Mouse (Mus musculus) splenic B cell, adult 2 months (primary cell): ENCODE results near the gene Ecsit.
A peak's percentile ranks its signal among the peaks of the same experiment; 100 is the strongest.

ENCODE experiments used
- DNase-seq: peaks from one replicate; pipeline ENCODE4 v3.0.0-alpha.2; 2011; ENCODE audit warnings: low read depth, low spot score
- H3K27me3 ChIP-seq: 2 replicates; pipeline ENCODE4 v1.6.1; 2012; ENCODE audit warnings: mild to moderate bottlenecking, low read length, moderate library complexity, mixed read lengths; ENCODE audit not compliant: control insufficient read depth, poor library complexity, insufficient read depth, severe bottlenecking
- H3K36me3 ChIP-seq: 2 replicates; pipeline ENCODE4 v1.6.1; 2012; ENCODE audit warnings: mild to moderate bottlenecking, low read length, moderate library complexity, mixed read lengths; ENCODE audit not compliant: control insufficient read depth, poor library complexity, insufficient read depth, severe bottlenecking

Ecsit gene

DNA sequence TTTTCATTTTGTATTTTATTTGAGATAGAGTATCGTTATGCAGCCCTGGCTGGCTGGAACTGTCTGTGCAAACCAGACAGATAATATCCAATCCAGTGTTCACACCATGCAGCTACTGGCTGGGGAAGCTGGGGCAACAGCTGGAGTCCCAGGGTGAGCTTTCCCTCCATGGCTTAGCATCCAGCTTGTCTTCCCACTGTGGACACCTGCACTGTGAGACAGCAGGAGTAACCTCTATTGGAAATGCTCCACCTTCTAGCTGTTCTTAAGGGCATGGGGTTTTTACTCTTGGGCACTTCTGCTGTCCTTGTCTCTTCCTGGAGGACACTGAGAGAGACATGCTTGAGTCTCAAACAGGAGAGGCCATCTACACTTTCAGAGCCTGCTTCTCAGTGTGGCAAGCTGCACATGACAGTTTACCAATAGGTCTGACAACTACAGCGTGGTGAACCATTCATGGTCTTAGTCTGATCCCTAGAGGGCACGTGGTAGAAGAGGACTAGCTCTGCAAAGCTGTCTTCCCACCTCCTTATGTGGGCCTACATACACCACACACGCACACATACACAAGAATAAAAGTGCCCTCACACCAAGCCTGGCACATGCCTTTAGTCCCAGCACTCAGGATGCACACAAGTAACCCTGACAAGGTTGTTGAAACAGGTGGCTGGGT is 15.2 kb downstream of the Ecsit start:
- DNase-seq = no peak
- no peaks in the 10 kb centered on the region for H3K27me3 ChIP-seq
- H3K36me3 ChIP-seq = 0 out of 2 replicates have a peak, but pooled peaks cover 2% of the 10 kb centered on the region

DNA sequence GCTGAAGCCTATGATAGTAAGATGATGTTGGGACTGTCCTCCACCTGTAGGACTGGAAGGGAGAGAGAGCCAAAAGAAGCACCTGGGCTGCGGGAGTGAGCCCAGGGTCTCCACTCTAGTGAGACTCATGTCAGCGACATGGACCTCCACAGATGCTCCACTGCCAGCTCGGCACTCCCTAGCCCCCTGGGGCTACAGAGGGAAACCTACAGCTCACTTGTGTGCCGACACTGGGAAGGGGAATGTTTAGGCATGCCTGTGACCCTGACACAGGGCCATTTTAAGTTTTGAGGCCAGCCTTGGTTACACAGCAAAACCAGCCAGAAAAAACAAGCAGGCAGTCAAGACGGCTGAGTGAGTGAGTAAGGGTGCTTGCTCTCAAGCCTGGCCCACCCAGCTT is 18.0 kb downstream of the Ecsit start:
- H3K36me3 ChIP-seq = peaks cover 4% of the 10 kb centered on the region; the same call in 1 of the 2 replicates
- DNase-seq = no peak
- H3K27me3 ChIP-seq = no peaks in the 10 kb centered on the region

DNA sequence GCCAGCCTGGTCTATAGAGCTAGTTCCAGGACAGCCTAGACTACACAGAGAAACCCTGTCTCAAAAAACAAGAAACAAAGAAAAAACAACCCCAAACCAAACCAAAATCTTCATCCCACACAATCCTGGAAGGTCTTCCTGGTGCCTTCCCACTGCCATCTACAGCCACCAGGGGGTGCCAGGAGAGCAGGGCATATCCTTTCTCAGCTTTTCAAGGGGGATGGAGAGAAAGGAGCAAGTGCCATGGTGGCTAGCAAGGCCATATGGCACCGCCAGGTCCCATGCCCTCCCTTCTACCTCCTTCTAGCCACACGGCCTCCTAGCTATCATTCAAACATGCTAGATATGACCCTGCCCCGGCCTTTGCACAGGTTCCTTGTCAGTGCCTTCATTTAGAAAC is 18.8 kb downstream of the Ecsit start:
- peak; percentile 76 for DNase-seq
- H3K36me3 ChIP-seq = peaks cover 6% of the 10 kb centered on the region; the same call in 1 of the 2 replicates
- H3K27me3 ChIP-seq = no peaks in the 10 kb centered on the region

DNA sequence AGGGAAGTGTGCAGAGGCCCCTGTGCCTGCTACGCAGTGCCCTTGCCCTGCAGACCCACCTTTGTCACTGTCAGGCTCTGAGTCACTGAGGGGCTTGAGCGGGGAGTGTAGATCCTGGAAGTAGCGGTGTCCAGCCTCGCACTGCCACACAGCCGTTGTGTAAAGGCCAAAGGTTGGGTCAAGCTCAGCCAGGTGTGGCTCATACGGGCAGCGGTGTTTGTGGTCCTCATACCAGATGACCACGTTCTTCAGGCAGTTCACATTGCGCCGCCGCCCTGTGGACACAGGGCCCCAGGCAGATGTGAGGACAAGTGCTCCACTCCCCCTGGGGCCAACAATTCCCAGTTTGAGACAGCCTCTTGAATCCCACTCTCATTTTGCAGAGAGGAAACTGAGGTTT is 19.6 kb downstream of the Ecsit start:
- DNase-seq = no peak

DNA sequence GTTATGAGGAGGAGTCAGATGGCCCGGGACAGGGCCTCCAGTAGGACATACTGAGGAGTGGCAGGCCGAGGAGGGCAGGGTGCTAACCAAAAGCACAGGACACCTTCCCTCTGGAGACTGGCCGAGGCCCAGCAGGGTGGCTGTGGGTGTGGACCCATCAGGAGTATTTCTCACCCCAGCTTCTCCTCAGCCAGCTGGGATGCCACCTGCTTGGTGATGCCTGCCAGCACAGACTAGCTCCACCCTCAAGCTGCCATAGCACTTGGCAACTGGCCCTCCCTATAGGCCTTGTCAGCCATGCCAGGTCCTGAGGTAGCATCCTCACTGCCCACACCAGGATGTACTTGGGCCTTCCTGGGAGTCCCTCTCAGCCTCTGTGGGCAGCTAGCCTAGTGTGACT is 20.9 kb downstream of the Ecsit start:
- Histone ChIP-seq H3K36me3 (peaks cover 6% of the 10 kb centered on the region; the same call in 1 of the 2 replicates), H3K27me3 (no peaks in the 10 kb centered on the region)
- DNase-seq = no peak

More for the DNA sequence above, 19.6 kb downstream of the Ecsit start:
- peaks cover 6% of the 10 kb centered on the region; the same call in 1 of the 2 replicates for H3K36me3 ChIP-seq
- H3K27me3 ChIP-seq = no peaks in the 10 kb centered on the region

DNA sequence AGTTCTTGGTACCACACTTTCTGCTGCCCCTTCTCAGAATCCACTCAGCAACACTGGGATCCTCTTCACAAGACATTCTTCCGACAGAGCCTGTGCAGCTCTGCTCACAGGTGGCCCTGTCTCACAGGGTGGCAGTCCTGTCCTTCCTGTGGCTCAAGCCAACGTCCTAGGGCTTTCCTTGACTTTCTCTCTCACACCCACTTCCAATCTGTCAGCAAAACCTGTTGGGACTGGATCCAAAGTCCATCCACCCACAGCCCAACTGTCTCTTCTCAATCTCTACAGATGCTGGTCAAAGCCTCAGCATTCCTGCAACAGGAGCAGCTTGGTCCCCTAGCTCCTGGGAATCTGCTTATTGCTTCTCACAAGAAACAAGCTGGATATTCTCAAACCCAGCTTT is 23.9 kb downstream of the Ecsit start:
- DNase-seq = no peak
- Histone ChIP-seq H3K27me3 (no peaks in the 10 kb centered on the region), H3K36me3 (peaks cover 6% of the 10 kb centered on the region)

DNA sequence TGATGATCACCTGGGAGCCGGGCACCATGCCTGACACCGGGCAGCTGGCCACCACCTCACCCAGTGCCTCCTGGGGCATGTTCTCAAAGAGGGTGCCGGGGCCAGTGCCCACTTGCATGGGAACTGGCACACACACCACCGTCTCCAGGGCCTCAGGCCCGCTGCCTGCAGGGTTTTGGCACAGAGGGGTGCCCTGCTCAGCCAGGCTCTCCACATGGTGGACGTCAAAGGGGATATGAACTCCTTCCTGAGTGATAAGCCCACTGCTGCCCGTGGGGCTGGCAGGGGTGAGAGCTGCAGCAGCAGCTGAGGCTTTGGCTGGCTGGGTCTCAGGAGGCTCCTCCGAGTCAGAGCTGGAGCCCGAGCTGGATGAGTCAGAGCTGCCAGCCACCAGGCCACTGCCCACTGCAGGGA is 27.2 kb downstream of the Ecsit start:
- H3K36me3 ChIP-seq = peaks cover 2% of the 10 kb centered on the region
- no peak for DNase-seq
- no peaks in the 10 kb centered on the region for H3K27me3 ChIP-seq

DNA sequence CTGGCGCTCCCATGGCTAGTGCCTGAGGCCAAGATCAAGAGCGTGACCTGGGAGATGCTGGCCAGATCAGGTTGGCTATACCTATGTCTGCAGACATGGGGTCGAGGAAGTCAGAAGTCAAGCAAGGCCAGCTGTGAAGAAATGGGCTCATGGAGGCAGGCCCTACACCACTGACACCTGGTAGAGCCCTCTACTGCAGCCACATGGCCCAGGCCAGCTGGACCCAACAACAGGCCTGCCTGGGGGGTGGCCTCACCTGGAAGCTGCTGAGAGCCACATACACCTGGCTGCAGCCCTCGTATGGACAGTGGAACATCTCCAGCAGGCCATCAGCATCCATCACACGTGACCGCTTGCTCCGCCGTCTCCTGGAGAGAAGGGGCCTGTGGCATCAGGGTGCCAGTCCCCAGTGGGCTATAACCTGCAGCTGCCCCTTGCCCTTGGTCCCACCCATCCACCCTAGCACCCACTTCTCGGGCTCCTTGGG is 28.2 kb downstream of the Ecsit start:
- H3K36me3 ChIP-seq = peaks cover 2% of the 10 kb centered on the region
- no peak for DNase-seq
- no peaks in the 10 kb centered on the region for H3K27me3 ChIP-seq

DNA sequence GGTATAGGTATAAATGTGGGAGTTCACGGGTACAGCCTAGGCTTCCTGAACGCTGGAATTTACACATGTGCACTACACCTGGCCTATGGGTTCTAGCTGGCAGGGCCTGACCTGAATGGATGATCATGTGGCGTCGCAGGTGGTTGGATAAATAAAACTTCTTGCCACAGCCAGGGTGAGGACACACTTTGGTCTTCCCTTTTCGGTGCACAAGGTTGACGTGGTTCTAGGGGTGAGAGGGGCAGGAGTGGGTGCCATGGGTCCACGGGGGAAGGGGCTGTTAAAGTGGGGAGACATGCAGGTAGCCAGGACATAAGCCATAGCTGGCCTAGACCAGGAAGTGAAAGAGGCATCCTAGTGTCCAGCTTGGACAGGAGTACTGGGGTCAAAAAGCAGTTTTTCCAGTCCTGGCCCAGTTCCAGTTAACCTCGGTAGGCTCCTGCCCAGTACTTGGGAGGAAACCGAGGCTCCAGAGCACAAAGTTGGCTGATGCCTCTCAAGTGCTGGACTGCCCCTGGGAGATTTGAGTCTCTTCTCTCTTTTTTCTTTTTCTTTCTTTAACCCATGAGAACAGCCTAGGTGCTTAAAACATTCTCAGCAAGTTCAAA is 28.8 kb downstream of the Ecsit start:
- Histone ChIP-seq H3K27me3 (no peaks in the 10 kb centered on the region), H3K36me3 (no peaks in the 10 kb centered on the region; the same call in 1 of the 2 replicates)
- no peak for DNase-seq

DNA sequence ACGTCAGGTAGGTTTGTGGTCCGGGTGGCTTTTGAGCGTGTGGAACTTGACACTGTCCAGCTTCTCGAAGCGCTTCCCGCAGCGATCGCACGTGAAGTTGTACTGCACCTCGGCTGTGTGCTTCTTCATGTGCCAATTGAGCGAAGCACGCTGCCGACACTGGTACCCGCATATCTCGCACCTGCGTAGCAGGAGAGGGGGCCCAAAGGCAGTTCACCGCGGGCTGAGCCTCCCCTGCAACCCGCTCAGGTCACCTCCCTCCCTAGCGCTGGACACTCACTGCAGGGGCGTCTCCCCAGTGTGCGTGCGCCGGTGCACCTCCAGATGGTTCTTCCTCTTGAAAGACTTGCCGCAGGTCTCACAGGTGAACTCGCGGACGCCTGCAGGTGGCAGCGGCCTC is 29.5 kb downstream of the Ecsit start:
- no peaks in the 10 kb centered on the region; the same call in 1 of the 2 replicates for H3K36me3 ChIP-seq
- no peak for DNase-seq
- no peaks in the 10 kb centered on the region for H3K27me3 ChIP-seq

DNA sequence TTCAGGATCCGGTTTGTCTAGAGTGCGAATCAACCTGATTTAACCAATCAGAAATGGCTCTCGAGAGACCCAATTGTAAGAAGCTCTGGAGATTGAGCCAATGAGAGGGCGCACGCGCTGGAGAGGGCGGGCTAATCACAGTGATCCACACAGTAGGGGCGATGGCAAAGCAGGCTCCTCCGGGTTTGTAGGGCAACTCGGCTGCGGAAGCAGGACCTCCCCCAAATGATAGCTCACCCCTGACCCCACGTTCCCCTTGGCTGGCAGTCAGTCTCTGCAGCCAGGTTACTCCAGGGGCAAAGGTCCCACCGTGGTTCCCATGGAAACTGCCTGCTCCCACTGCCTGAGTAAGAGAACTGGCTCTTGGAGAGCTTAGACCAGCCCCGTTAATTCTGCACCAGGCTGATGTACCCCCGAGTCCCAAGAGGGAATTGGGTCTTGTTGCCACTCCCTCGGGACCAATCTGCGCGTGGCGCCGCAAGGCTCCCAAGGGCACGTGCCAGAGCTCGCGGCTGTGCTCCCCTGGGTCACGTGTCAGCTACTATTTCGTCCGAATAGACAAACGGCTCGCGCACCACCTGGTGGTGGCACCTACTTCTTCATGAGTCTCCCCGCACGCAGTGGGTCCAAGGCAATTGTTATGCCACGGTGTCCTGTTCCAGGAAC is 30.7 kb downstream of the Ecsit start:
- Histone ChIP-seq H3K36me3 (no peaks in the 10 kb centered on the region; the same call in 1 of the 2 replicates), H3K27me3 (no peaks in the 10 kb centered on the region)
- DNase-seq = peak; percentile 93

DNA sequence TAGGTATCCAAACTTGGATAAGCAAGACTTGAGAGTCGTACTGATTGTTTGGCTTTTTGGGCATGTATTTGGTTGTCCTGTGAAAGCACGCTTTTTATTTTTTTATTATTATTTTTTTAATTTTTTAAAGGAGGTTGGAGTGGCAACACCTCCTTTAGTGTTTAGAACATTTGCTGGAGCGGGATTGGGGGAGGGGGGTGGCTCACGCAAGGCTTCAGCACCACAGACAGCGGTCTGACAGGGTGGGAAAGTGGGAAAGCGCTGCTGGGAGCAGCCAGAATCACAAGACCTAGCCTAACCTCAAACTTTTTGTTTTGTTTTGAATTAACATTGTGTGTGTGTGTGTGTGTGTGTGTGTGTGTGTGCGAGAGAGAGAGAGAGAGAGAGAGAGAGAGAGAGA is 31.6 kb downstream of the Ecsit start:
- Histone ChIP-seq H3K27me3 (no peaks in the 10 kb centered on the region), H3K36me3 (no peaks in the 10 kb centered on the region; the same call in 1 of the 2 replicates)
- no peak for DNase-seq

DNA sequence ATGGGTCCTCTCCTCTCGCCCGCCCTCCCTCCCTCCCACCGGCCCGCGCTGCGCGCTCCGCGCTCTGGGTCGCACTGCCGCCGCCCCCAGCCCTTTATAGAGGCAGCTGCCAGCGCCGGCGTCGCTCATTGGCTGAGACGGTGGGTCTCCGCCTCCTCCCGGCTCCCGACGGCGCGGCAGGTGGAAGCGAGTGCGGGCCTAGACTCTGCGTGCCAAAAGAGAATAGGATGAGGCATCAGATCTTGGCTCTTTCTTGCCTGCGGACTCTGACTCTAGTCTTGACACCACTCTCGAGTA is 33.3 kb downstream of the Ecsit start, which contains the start of gene Elavl3:
Gene Elavl3, minus strand, starts transcription at position 66 of the 297 bp plus-strand sequence.
- Histone ChIP-seq H3K27me3 (no peaks in the 10 kb centered on the region), H3K36me3 (no peaks in the 10 kb centered on the region; the same call in 1 of the 2 replicates)
- DNase-seq = no peak

DNA sequence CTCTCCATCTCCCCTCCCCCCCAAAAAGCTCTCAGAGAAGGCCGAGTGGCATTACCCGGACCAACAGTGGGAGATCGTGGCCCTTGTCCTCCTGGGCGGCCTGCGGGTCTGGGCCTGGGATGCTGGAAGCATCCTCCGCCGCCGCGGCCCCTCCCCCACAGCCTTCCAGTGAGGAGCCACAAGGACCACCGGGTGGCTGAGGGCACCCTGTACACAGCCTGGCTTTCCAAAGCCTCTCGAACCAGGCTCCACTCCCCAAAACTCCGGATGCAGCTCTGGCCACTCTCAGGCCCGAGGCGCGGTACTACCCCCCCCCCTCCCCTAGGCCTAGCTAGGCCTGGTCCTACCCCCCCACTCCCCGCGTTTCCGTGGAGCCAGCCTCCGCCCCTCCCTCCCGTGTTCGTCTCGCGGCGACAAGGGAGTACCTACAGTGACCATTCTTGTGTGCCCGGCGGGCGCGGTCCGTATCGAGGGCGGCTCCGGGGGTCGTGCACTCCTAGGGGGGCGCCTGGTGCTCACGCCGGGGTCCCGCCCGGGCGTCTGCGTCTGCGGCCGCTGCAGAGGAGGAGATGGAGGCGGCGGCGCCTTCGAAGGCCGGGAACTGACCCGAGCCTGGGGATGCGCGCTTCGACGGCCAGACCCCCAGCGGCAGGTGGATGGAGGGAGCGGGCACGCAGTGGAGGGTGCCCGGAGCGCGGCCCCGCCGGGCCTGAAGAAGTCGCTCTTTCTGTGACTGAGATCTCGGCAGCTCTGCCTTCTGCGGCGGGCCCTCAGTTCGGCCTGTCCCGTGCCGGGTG is 33.9 kb downstream of the Ecsit start:
- H3K36me3 ChIP-seq = no peaks in the 10 kb centered on the region
- peak; percentile 22 for DNase-seq
- no peaks in the 10 kb centered on the region for H3K27me3 ChIP-seq
